Mouse (Mus musculus): ENCODE data around the gene Tmem106a.
"Not testable (repeated sequence)": the region's sequence is repeated elsewhere in the genome, so short reads cannot be mapped to it uniquely, and the experiment has no call there.

Gene Tmem106a

GRCm38 (mm10) chr11:101627857-101628559, 46.0 kb downstream of the Tmem106a start:
- in situ Hi-C loops (cut with MboI; ENCODE audit: low pct_unique_long_range_greater_than_20kb in 1 of 2, low sequenced_read_pairs in 2 of 2, unreplicated experiment in 1 of 2), result no loop called here

- in situ Hi-C loops (cut with MboI; ENCODE audit: low pct_unique_long_range_greater_than_20kb in 1 of 2, low sequenced_read_pairs in 2 of 2, unreplicated experiment in 1 of 2), result not testable (repeated sequence)
Observed at GRCm38 (mm10) chr11:101628733-101629417, 46.8 kb downstream of the Tmem106a start.

- in situ Hi-C loops (cut with MboI; ENCODE audit: low pct_unique_long_range_greater_than_20kb in 1 of 2, low sequenced_read_pairs in 2 of 2, unreplicated experiment in 1 of 2), result no loop called here
Observed at GRCm38 (mm10) chr11:101635660-101636059, 53.6 kb downstream of the Tmem106a start.

DNA sequence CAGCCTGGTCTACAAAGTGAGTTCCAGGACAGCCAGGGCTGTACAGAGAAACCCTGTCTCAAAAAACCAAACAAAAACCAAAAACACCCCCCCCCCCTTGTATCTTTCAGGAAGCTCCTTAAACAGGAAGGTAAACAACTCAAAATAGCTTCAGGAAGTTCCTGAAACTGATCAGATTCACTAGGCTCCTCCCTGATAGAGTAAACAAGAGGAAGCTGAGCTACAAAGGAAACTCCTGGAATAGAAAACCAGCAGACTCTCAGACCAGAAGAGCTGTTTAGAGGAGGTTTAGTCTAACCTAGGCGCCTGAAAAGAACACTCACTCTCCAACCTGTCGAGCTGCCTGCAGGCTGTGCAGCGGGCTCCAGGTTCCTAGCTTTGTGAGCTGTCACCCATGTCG, 57.7 kb downstream of the Tmem106a start:
- in situ Hi-C loops (cut with MboI; ENCODE audit: low pct_unique_long_range_greater_than_20kb in 1 of 2, low sequenced_read_pairs in 2 of 2, unreplicated experiment in 1 of 2), result no loop called here

- in situ Hi-C loops (cut with MboI; ENCODE audit: low pct_unique_long_range_greater_than_20kb in 1 of 2, low sequenced_read_pairs in 2 of 2, unreplicated experiment in 1 of 2), result not testable (repeated sequence)
Observed at GRCm38 (mm10) chr11:101640857-101641709, 59.0 kb downstream of the Tmem106a start.
